Mouse (Mus musculus) CH12.LX (cell line): ENCODE results near the gene Cyb5b.

Experiments used
- CTCF ChIP-seq, 2 experiments: IDR thresholded peaks in 1 of 2; conservative IDR thresholded peaks in 1 of 2; 2 replicates each; pipeline ENCODE4 v1.5.1; 2011 to 2012; ENCODE audit warnings: low read depth in 2 of 2, low read length in 2 of 2, improper control_type of control experiment in 1 of 2, inconsistent platforms in 1 of 2, mild to moderate bottlenecking in 1 of 2, moderate library complexity in 1 of 2
- ELF1 ChIP-seq: IDR thresholded peaks from 2 replicates; pipeline ENCODE4 v1.6.1; 2014; ENCODE audit warnings: low read depth, mild to moderate bottlenecking, inconsistent platforms, low read length, improper control_type of control experiment
- GABPA ChIP-seq: IDR thresholded peaks from 2 replicates; pipeline ENCODE4 v1.6.1; 2012; ENCODE audit warnings: low read depth, low read length, improper control_type of control experiment, inconsistent platforms; ENCODE audit not compliant: insufficient replicate concordance
- HCFC1 ChIP-seq: IDR thresholded peaks from 2 replicates; pipeline ENCODE4 v1.6.1; 2012; ENCODE audit warnings: low read depth, mild to moderate bottlenecking, inconsistent platforms, low read length, improper control_type of control experiment
- MAX ChIP-seq: IDR thresholded peaks from 2 replicates; pipeline ENCODE4 v1.6.1; 2011; ENCODE audit warnings: low read length, improper control_type of control experiment
- POLR2AphosphoS2 ChIP-seq: IDR thresholded peaks from 2 replicates; pipeline ENCODE4 v1.6.1; 2011; ENCODE audit warnings: low read depth, low read length, improper control_type of control experiment
- TBP ChIP-seq: conservative IDR thresholded peaks from 2 replicates; pipeline ENCODE4 v1.6.1; 2011; ENCODE audit warnings: low read depth, low read length, improper control_type of control experiment
- TCF12 ChIP-seq: IDR thresholded peaks from 2 replicates; pipeline ENCODE4 v1.6.1; 2014; ENCODE audit warnings: low read depth, mild to moderate bottlenecking, inconsistent platforms, low read length, improper control_type of control experiment

- no peak for TF ChIP-seq HCFC1
- no peak for TF ChIP-seq CTCF (conservative IDR thresholded peaks at IDR 0.05 in 1 of 2, IDR thresholded peaks at IDR 0.05 in 1 of 2; ENCODE audit: low read depth in 2 of 2, low read length in 2 of 2)
- no peak for TF ChIP-seq GABPA
- no peak for TF ChIP-seq MAX
- no peak for TF ChIP-seq ELF1
- TF ChIP-seq TBP = no peak
- TF ChIP-seq TCF12 = no peak
- TF ChIP-seq POLR2AphosphoS2 = no peak
Observed at GRCm38 (mm10) chr8:107136003-107136612, 14.3 kb upstream of the Cyb5b start.
